In genomic region chr9:27287419-27287818, GRCm38 (mm10) we compare ENCODE assay signal across 9 mouse cellular contexts. TPM values are rescaled to one million over a fixed set of nuclear protein-coding genes. Genes with fewer than 3 reads are reported as not detected.
DNase-seq lines count a peak whose midpoint lies in the region; ATAC-seq and TF ChIP-seq lines count a peak whose summit lies in the region.
"Had no signal": no experiment of that assay in that cellular context is flagged by ENCODE, and none has a peak within 500 bp of the region (broad histone marks: within the 10 kb centered on the region; RNA-seq: fewer than 3 reads in every experiment).

No protein-coding gene starts in this region.

- ATAC-seq in forebrain, embryonic 11.5 days (replicated peaks; ENCODE audit: low FRiP score), result no peak; the same call in 1 of the 2 replicates
- no peak for ATAC-seq in forebrain, embryonic 16.5 days
- no peak for ATAC-seq in liver, embryonic 11.5 days (replicated peaks; ENCODE audit: low FRiP score)
- ATAC-seq in embryonic facial prominence, embryonic 14.5 days (ENCODE audit: low read depth), result no peak
- no peak for ATAC-seq in midbrain, postnatal 0 days (ENCODE audit: low FRiP score)

- H3K9ac ChIP-seq in forebrain, embryonic 11.5 days (ENCODE audit: low read length), result no peak overlapping the region
- no peak overlapping the region for H3K9ac ChIP-seq in forebrain, embryonic 16.5 days (replicated peaks; ENCODE audit: low read depth, low read length)
- H3K9ac ChIP-seq in liver, embryonic 11.5 days (ENCODE audit: low read depth, low read length), result no peak overlapping the region
- H3K9ac ChIP-seq in embryonic facial prominence, embryonic 14.5 days (ENCODE audit: low read depth, low read length), result no peak overlapping the region
- H3K9ac ChIP-seq in midbrain, postnatal 0 days (replicated peaks; ENCODE audit: low read length, poor library complexity, severe bottlenecking), result no peak overlapping the region
- H3K9ac ChIP-seq: limb, embryonic 15.5 days had no signal

- no peak overlapping the region for H3K27ac ChIP-seq in forebrain, embryonic 11.5 days (ENCODE audit: low read depth, low read length)
- H3K27ac ChIP-seq in forebrain, embryonic 16.5 days (ENCODE audit: low read length), result no peak overlapping the region
- no peak overlapping the region for H3K27ac ChIP-seq in liver, embryonic 11.5 days (ENCODE audit: low read depth, low read length)
- no peak overlapping the region for H3K27ac ChIP-seq in embryonic facial prominence, embryonic 14.5 days (replicated peaks; ENCODE audit: low read depth, low read length)
- H3K27ac ChIP-seq in midbrain, postnatal 0 days (ENCODE audit: low read depth, low read length), result no peak overlapping the region
- H3K27ac ChIP-seq: limb, embryonic 15.5 days had no signal

- peaks cover 6% of the 10 kb centered on the region; the same call in 1 of the 2 replicates for H3K4me1 ChIP-seq in forebrain, embryonic 11.5 days (replicated peaks; ENCODE audit: control insufficient read depth, insufficient read depth, low read length)
- peaks cover 13% of the 10 kb centered on the region for H3K4me1 ChIP-seq in forebrain, embryonic 16.5 days (replicated peaks; ENCODE audit: control insufficient read depth, insufficient read depth, low read length)
- H3K4me1 ChIP-seq in liver, embryonic 11.5 days (replicated peaks; ENCODE audit: control insufficient read depth, insufficient read depth, low read length), result no peaks in the 10 kb centered on the region
- peaks cover 10% of the 10 kb centered on the region; the same call in 1 of the 2 replicates for H3K4me1 ChIP-seq in embryonic facial prominence, embryonic 14.5 days (ENCODE audit: control insufficient read depth, insufficient read depth, low read length)
- no peaks in the 10 kb centered on the region for H3K4me1 ChIP-seq in midbrain, postnatal 0 days (ENCODE audit: insufficient read depth, low read length)

- no peaks in the 10 kb centered on the region for H3K27me3 ChIP-seq in forebrain, embryonic 11.5 days (ENCODE audit: control insufficient read depth, insufficient read depth, low read length)
- 0 out of 2 replicates have a peak, but pooled peaks cover 3% of the 10 kb centered on the region for H3K27me3 ChIP-seq in forebrain, embryonic 16.5 days (replicated peaks; ENCODE audit: control insufficient read depth, insufficient read depth, low read length)
- H3K27me3 ChIP-seq in liver, embryonic 11.5 days (replicated peaks; ENCODE audit: control insufficient read depth, insufficient read depth, low read length), result no peaks in the 10 kb centered on the region
- H3K27me3 ChIP-seq in embryonic facial prominence, embryonic 14.5 days (replicated peaks; ENCODE audit: control insufficient read depth, insufficient read depth, low read length), result no peaks in the 10 kb centered on the region
- peaks cover 10% of the 10 kb centered on the region; the same call in 1 of the 2 replicates for H3K27me3 ChIP-seq in midbrain, postnatal 0 days (ENCODE audit: insufficient read depth, low read length)
- H3K27me3 ChIP-seq: limb, embryonic 15.5 days had no signal

- DNase-seq in forebrain, embryonic 11.5 days (ENCODE audit: low spot score), result peak; percentile 73
- DNase-seq in liver, result peak; percentile 28
- no peak for DNase-seq in liver, embryonic 11.5 days (ENCODE audit: low spot score)
- DNase-seq in adrenal gland, adult 8-10 months, result peak; percentile 41
- peak; percentile 32 for DNase-seq in embryonic facial prominence, embryonic 14.5 days (ENCODE audit: low spot score)
- DNase-seq in midbrain, postnatal 0 days (ENCODE audit: low spot score), result peak; percentile 74
- DNase-seq in thymus, postnatal 36 days, result no peak

- 37% methylated on average over 5 of the region's 5 CpGs for WGBS in forebrain, embryonic 11.5 days
- WGBS in forebrain, embryonic 16.5 days, result 35% methylated on average over 5 of the region's 5 CpGs
- WGBS in liver, embryonic 11.5 days, result 33% methylated on average over 5 of the region's 5 CpGs
- 46% methylated on average over 5 of the region's 5 CpGs for WGBS in embryonic facial prominence, embryonic 14.5 days
- 42% methylated on average over 5 of the region's 5 CpGs for WGBS in midbrain, postnatal 0 days

- no peak overlapping the region for H3K4me3 ChIP-seq in forebrain, embryonic 11.5 days (ENCODE audit: low read depth, low read length)
- no peak overlapping the region for H3K4me3 ChIP-seq in forebrain, embryonic 16.5 days (replicated peaks; ENCODE audit: low read length)
- H3K4me3 ChIP-seq in liver, embryonic 11.5 days (ENCODE audit: low read depth, low read length), result no peak overlapping the region
- no peak overlapping the region for H3K4me3 ChIP-seq in embryonic facial prominence, embryonic 14.5 days (ENCODE audit: low read depth, low read length)
- H3K4me3 ChIP-seq in midbrain, postnatal 0 days (ENCODE audit: low read depth, low read length), result no peak overlapping the region
- H3K4me3 ChIP-seq: limb, embryonic 15.5 days had no signal

- H3K9me3 ChIP-seq in forebrain, embryonic 11.5 days (ENCODE audit: control insufficient read depth, low read length), result no peaks in the 10 kb centered on the region
- no peaks in the 10 kb centered on the region for H3K9me3 ChIP-seq in forebrain, embryonic 16.5 days (ENCODE audit: control insufficient read depth, low read length)
- no peaks in the 10 kb centered on the region for H3K9me3 ChIP-seq in liver, embryonic 11.5 days (ENCODE audit: control insufficient read depth, low read length)
- no peaks in the 10 kb centered on the region for H3K9me3 ChIP-seq in embryonic facial prominence, embryonic 14.5 days (ENCODE audit: control insufficient read depth, low read length)
- H3K9me3 ChIP-seq in midbrain, postnatal 0 days (ENCODE audit: low read length), result no peaks in the 10 kb centered on the region
- H3K9me3 ChIP-seq: limb, embryonic 15.5 days had no signal

- no peaks in the 10 kb centered on the region for H3K36me3 ChIP-seq in forebrain, embryonic 11.5 days (ENCODE audit: control insufficient read depth, insufficient read depth, low read length)
- H3K36me3 ChIP-seq in forebrain, embryonic 16.5 days (ENCODE audit: control insufficient read depth, insufficient read depth), result no peaks in the 10 kb centered on the region
- no peaks in the 10 kb centered on the region for H3K36me3 ChIP-seq in liver, embryonic 11.5 days (ENCODE audit: control insufficient read depth, insufficient read depth, low read length)
- no peaks in the 10 kb centered on the region for H3K36me3 ChIP-seq in embryonic facial prominence, embryonic 14.5 days (ENCODE audit: control insufficient read depth, insufficient read depth, low read length)
- no peaks in the 10 kb centered on the region for H3K36me3 ChIP-seq in midbrain, postnatal 0 days (ENCODE audit: insufficient read depth, low read length)
- H3K36me3 ChIP-seq: limb, embryonic 15.5 days had no signal

- TF ChIP-seq CTCF in midbrain, postnatal 0 days (IDR thresholded peaks at IDR 0.05), result peak; percentile 71

- no peak overlapping the region for H3K4me2 ChIP-seq in forebrain, embryonic 11.5 days (ENCODE audit: low read depth, low read length, severe bottlenecking)
- H3K4me2 ChIP-seq in forebrain, embryonic 16.5 days (ENCODE audit: low read length), result no peak overlapping the region
- no peak overlapping the region for H3K4me2 ChIP-seq in liver, embryonic 11.5 days
- no peak overlapping the region for H3K4me2 ChIP-seq in embryonic facial prominence, embryonic 14.5 days (ENCODE audit: low read depth, low read length)
- H3K4me2 ChIP-seq in midbrain, postnatal 0 days (ENCODE audit: low read depth, low read length, poor library complexity, severe bottlenecking), result no peak overlapping the region

RNA-seq across cellular contexts. Expression of gene Igsf9b, which starts 11.6 kb away (rescaled TPM):
- polyA plus RNA-seq in forebrain, embryonic 11.5 days (2014; fragmentation: Nextera tagmentation; extraction: Ambion mirVana), result 8.4 and 8.8 TPM in 2 replicates
- 12.0 and 16.7 TPM in 2 replicates for polyA plus RNA-seq in forebrain, embryonic 16.5 days (2015; fragmentation: Nextera tagmentation; extraction: Ambion mirVana)
- 0.25 and 0.48 TPM in 2 replicates for polyA plus RNA-seq in liver, embryonic 11.5 days (2014; fragmentation: Nextera tagmentation; extraction: Ambion mirVana)
- 1 to 10 TPM; 3.5 to 8.2 (median 5.9) TPM for total RNA-seq in adrenal gland, adult 8-10 months (2022)
- 3.0 and 3.3 TPM in 2 replicates for polyA plus RNA-seq in embryonic facial prominence, embryonic 14.5 days (2014; fragmentation: Nextera tagmentation; extraction: Ambion mirVana)
- total RNA-seq in midbrain, postnatal 0 days (2014; rRNA removed), result 64.8 and 83.3 TPM in 2 replicates
- polyA plus RNA-seq in midbrain, postnatal 0 days (2015; fragmentation: Nextera tagmentation; extraction: Ambion mirVana), result 17.4 and 19.3 TPM in 2 replicates

Comparison
In these comparisons a context has a peak if more than half of its experiments do, and no peak if none do; other contexts are left out.
1. DNase-seq: peak in forebrain, embryonic 11.5 days (single experiment), liver (single experiment), adrenal gland, adult 8-10 months (single experiment), embryonic facial prominence, embryonic 14.5 days (single experiment) and midbrain, postnatal 0 days (single experiment); none in liver, embryonic 11.5 days (single experiment) and thymus, postnatal 36 days (0 of 2).